Mouse (Mus musculus): ENCODE data around the gene Fam162b. TPM values are rescaled to one million over a fixed set of nuclear protein-coding genes. Genes with fewer than 3 reads are reported as not detected.

Gene Fam162b
- total RNA-seq (2014; fragmentation: Nextera tagmentation) (not detected in 2 replicates), total RNA-seq (2017) (not detected in 2 replicates)

- 0 out of 2 replicates have a peak, but pooled peaks have one; percentile 12 for ATAC-seq (replicated peaks; ENCODE audit: poor library complexity, severe bottlenecking)
These were observed at the start of gene Fam162b for GRCm38 (mm10) chr10:51590139-51590574. Gene Fam162b, minus strand, starts transcription at chr10:51590517.

- ATAC-seq (replicated peaks; ENCODE audit: poor library complexity, severe bottlenecking): no peak
These were observed 41.3 kb upstream of the Fam162b start, which contains the start of gene Gprc6a for GRCm38 (mm10) chr10:51631411-51632136. Gene Gprc6a, minus strand, starts transcription at chr10:51631461.

- no peak for ATAC-seq (replicated peaks; ENCODE audit: poor library complexity, severe bottlenecking)
These were observed 30.9 kb upstream of the Fam162b start for GRCm38 (mm10) chr10:51621193-51621592.

GRCm38 (mm10) chr10:51620126-51620525 lies 29.8 kb upstream of the Fam162b start:
- peak; percentile 58 for ATAC-seq (replicated peaks; ENCODE audit: poor library complexity, severe bottlenecking)

GRCm38 (mm10) chr10:51618538-51618937 lies 28.2 kb upstream of the Fam162b start:
- no peak for ATAC-seq (replicated peaks; ENCODE audit: poor library complexity, severe bottlenecking)

GRCm38 (mm10) chr10:51614826-51615590 lies 24.7 kb upstream of the Fam162b start:
- ATAC-seq (replicated peaks; ENCODE audit: poor library complexity, severe bottlenecking): no peak

- ATAC-seq (replicated peaks; ENCODE audit: poor library complexity, severe bottlenecking): no peak
These were observed 23.1 kb upstream of the Fam162b start for GRCm38 (mm10) chr10:51613421-51613820.

GRCm38 (mm10) chr10:51611969-51612682 lies 21.8 kb upstream of the Fam162b start:
- ATAC-seq (replicated peaks; ENCODE audit: poor library complexity, severe bottlenecking): no peak

GRCm38 (mm10) chr10:51609741-51610425 lies 19.6 kb upstream of the Fam162b start:
- no peak for ATAC-seq (replicated peaks; ENCODE audit: poor library complexity, severe bottlenecking)

GRCm38 (mm10) chr10:51596928-51597635 lies 6.8 kb upstream of the Fam162b start:
- ATAC-seq (replicated peaks; ENCODE audit: poor library complexity, severe bottlenecking): peak; percentile 96

GRCm38 (mm10) chr10:51595001-51595931 lies 4.9 kb upstream of the Fam162b start:
- ATAC-seq (replicated peaks; ENCODE audit: poor library complexity, severe bottlenecking): peak; percentile 64

GRCm38 (mm10) chr10:51591574-51591973 lies 1.3 kb upstream of the Fam162b start:
- ATAC-seq (replicated peaks; ENCODE audit: poor library complexity, severe bottlenecking): no peak

- peak; percentile 73 for ATAC-seq (replicated peaks; ENCODE audit: poor library complexity, severe bottlenecking)
These were observed 5.4 kb downstream of the Fam162b start for GRCm38 (mm10) chr10:51584919-51585318.

GRCm38 (mm10) chr10:51584378-51584777 lies 5.9 kb downstream of the Fam162b start:
- no peak for ATAC-seq (replicated peaks; ENCODE audit: poor library complexity, severe bottlenecking)

GRCm38 (mm10) chr10:51571225-51571996 lies 18.9 kb downstream of the Fam162b start:
- peak; percentile 100 for ATAC-seq (replicated peaks; ENCODE audit: poor library complexity, severe bottlenecking)

GRCm38 (mm10) chr10:51556005-51556404 lies 34.3 kb downstream of the Fam162b start:
- ATAC-seq (replicated peaks; ENCODE audit: poor library complexity, severe bottlenecking): no peak

GRCm38 (mm10) chr10:51553348-51554123 lies 36.8 kb downstream of the Fam162b start:
- ATAC-seq (replicated peaks; ENCODE audit: poor library complexity, severe bottlenecking): peak; percentile 93
